Mouse (Mus musculus) liver, adult 2 months (tissue): Measurements from ENCODE around the gene Slc6a18.

Experiments used
- CTCF ChIP-seq: fragments of 200-500 bp; IDR thresholded peaks from 2 replicates; pipeline ENCODE4 v1.5.1; 2011; ENCODE audit warnings: low read depth, low read length, control low read depth
- POLR2A ChIP-seq: fragments of 200-500 bp; IDR thresholded peaks from 2 replicates; pipeline ENCODE4 v1.6.1; 2011; ENCODE audit warnings: low read length, control low read depth; ENCODE audit not compliant: insufficient read depth; ENCODE audit errors: extremely low read depth

DNA sequence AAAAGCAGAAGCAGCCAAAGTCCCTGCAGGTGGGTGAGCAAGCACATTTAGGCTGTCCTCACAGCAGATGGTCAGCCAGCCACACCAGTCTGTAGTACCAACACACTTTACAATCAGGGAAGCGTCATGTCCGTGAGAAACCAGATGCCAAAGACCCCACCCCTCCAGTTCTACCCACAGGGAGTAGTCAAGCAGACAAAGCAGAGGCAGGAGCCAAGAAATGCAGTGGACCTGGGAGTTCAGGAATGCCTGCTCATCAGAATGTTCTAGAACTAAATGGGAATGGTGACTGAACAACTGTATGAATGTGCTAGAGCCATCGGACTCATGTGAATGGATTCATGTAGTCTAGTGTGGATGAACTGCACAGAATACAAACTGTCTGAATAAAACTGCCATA lies 9.8 kb upstream of the Slc6a18 start:
- TF ChIP-seq POLR2A (no peak), CTCF (no peak)
